Mouse (Mus musculus): Measurements from ENCODE around the gene Zzz3.

DNA sequence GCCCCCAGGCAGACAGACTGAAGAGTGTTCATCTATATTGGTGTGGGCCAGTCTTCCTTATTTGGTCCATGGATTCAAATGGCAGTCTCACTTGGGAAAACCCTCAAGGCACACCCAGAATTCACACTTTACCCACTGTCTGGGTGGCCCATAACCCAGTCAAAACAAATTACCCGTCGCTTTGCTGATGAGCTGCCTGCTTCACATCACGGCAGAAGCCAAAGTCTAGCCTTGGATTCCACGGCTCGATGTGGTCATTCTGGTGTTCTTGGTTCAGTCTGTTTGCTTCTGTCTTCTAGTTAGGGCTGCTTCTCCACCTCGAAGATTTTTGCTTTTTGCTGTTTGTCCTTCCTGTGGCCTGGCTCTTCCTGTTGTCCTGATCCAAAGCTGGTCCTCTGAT is 97.0 kb downstream of the Zzz3 start:
- TF ChIP-seq CTCF (conservative IDR thresholded peaks at IDR 0.05; ENCODE audit: insufficient read depth, insufficient read length, low read depth, low read length) (no peak), POLR2A (IDR thresholded peaks at IDR 0.05; ENCODE audit: low read depth, low read length) (no peak)
